In the genomic region with DNA sequence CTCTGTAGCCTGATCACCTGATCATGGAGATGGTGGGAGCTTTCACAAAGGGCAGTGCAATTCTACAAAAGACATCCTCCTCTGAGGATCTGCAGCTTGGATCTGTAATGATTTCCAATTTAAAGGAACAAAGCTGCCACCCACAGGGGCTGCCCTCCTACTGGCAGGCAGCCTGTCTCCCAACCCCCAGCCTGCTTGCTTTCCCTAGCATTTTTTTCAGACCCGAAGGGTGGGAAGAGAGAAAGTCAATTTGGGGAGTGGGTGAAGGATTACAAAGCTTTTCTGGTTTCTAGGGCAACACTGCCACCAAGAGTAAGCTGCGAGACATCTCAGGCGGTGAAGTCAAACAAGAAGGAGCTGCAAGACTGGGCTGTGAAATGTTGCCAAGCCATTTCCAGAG, we compare ENCODE assay signal across 9 mouse cellular contexts. TPM values are rescaled to one million over a fixed set of nuclear protein-coding genes. Genes with fewer than 3 reads are reported as not detected.
DNase-seq lines count a peak whose midpoint lies in the region; ATAC-seq lines count a peak whose summit lies in the region.
"Had no signal": no experiment of that assay in that cellular context is flagged by ENCODE, and none has a peak within 500 bp of the region (broad histone marks: within the 10 kb centered on the region; RNA-seq: fewer than 3 reads in every experiment).

No protein-coding gene starts in this region.

- no peaks in the 10 kb centered on the region for H3K4me1 ChIP-seq in heart, embryonic 11.5 days (ENCODE audit: control insufficient read depth, insufficient read depth, low read length)
- H3K4me1 ChIP-seq in neural tube, embryonic 14.5 days (ENCODE audit: control insufficient read depth, insufficient read depth, low read length) = no peaks in the 10 kb centered on the region

- WGBS in heart, embryonic 11.5 days (ENCODE audit: insufficient replicate concordance) = 22% methylated on average over 3 of the region's 3 CpGs
- 21% methylated on average over 3 of the region's 3 CpGs for WGBS in neural tube, embryonic 14.5 days

- H3K4me2 ChIP-seq in heart, embryonic 11.5 days = peak overlapping the region; percentile 16; the same call in 1 of the 2 replicates
- H3K4me2 ChIP-seq in neural tube, embryonic 14.5 days (ENCODE audit: low read depth, low read length) = 0 out of 2 replicates have a peak overlapping the region, but pooled peaks have one; percentile 16
- H3K4me2 ChIP-seq: limb, embryonic 15.5 days had no signal

- H3K27me3 ChIP-seq in heart, embryonic 11.5 days (ENCODE audit: control insufficient read depth, insufficient read depth, low read length) = no peaks in the 10 kb centered on the region
- H3K27me3 ChIP-seq in neural tube, embryonic 14.5 days (ENCODE audit: control insufficient read depth, insufficient read depth, low read length) = no peaks in the 10 kb centered on the region
- H3K27me3 ChIP-seq: limb, embryonic 15.5 days had no signal

- no peak for DNase-seq in heart, adult 18-20 months
- peak; percentile 25 for DNase-seq in NIH3T3 (ENCODE audit: low read depth)
- peak; percentile 84 for DNase-seq in forelimb bud, embryonic 11.5 days (ENCODE audit: low read depth, low spot score)
- DNase-seq in left cerebral cortex, postnatal 10 days (ENCODE audit: extremely low spot score in 1 of 2, low spot score in 2 of 2) = peak; percentile 71 to 83
- no peak for DNase-seq in heart, adult 8-10 months (ENCODE audit: low spot score)
- no peak for DNase-seq in cerebellum, adult 9-10 months

- intact Hi-C loops in left cerebral cortex, postnatal 10 days (cut with DNase I) = no loop called here

- H3K36me3 ChIP-seq in heart, embryonic 11.5 days (ENCODE audit: control insufficient read depth, insufficient read depth, low read length) = no peaks in the 10 kb centered on the region
- no peaks in the 10 kb centered on the region for H3K36me3 ChIP-seq in neural tube, embryonic 14.5 days (ENCODE audit: control insufficient read depth, insufficient read depth, low read length)
- H3K36me3 ChIP-seq: limb, embryonic 15.5 days had no signal

- no peak overlapping the region for H3K9ac ChIP-seq in heart, embryonic 11.5 days (ENCODE audit: low read depth, low read length)
- H3K9ac ChIP-seq in neural tube, embryonic 14.5 days (replicated peaks; ENCODE audit: low read depth, low read length) = no peak overlapping the region
- H3K9ac ChIP-seq: limb, embryonic 15.5 days had no signal

- no peak overlapping the region for H3K4me3 ChIP-seq in heart, embryonic 11.5 days (ENCODE audit: low read depth, low read length)
- no peak overlapping the region for H3K4me3 ChIP-seq in neural tube, embryonic 14.5 days (ENCODE audit: low read depth, low read length)
- H3K4me3 ChIP-seq: limb, embryonic 15.5 days had no signal

- H3K9me3 ChIP-seq in heart, embryonic 11.5 days (replicated peaks; ENCODE audit: control insufficient read depth, low read length) = no peaks in the 10 kb centered on the region
- no peaks in the 10 kb centered on the region for H3K9me3 ChIP-seq in neural tube, embryonic 14.5 days (ENCODE audit: control insufficient read depth, low read length)
- H3K9me3 ChIP-seq: limb, embryonic 15.5 days had no signal

- no peak for ATAC-seq in heart, embryonic 11.5 days (replicated peaks; ENCODE audit: insufficient number of reproducible peaks, low FRiP score, low TSS enrichment)
- ATAC-seq in neural tube, embryonic 14.5 days (ENCODE audit: low read depth) = peak; percentile 53

- no peak overlapping the region for H3K27ac ChIP-seq in heart, embryonic 11.5 days (ENCODE audit: low read depth, low read length)
- peak overlapping the region; percentile 89 for H3K27ac ChIP-seq in neural tube, embryonic 14.5 days (ENCODE audit: low read depth, low read length)
- H3K27ac ChIP-seq: limb, embryonic 15.5 days had no signal

RNA-seq across cellular contexts. Expression of gene Was, which starts 10.7 kb away (rescaled TPM):
- polyA plus RNA-seq in heart, embryonic 11.5 days (2014; fragmentation: Nextera tagmentation; extraction: Ambion mirVana) = 0.39 and 0.43 TPM in 2 replicates
- 1 to 10 TPM; 1.5 to 3.5 TPM for total RNA-seq in heart, adult 18-20 months (2021)
- total RNA-seq in left cerebral cortex, postnatal 10 days (2021) = 1 to 10 TPM; 1.4 to 1.5 TPM
- 0.12 and 0.28 TPM in 2 replicates for polyA plus RNA-seq in neural tube, embryonic 14.5 days (2014; fragmentation: Nextera tagmentation; extraction: Ambion mirVana)
- total RNA-seq in heart, adult 8-10 months (2022) = 1 to 10 TPM; 1.3 to 2.5 (median 1.6) TPM

RNA-seq across cellular contexts. Expression of gene Suv39h1, which starts 26.5 kb away (rescaled TPM):
- 46.1 and 48.6 TPM in 2 replicates for polyA plus RNA-seq in heart, embryonic 11.5 days (2014; fragmentation: Nextera tagmentation; extraction: Ambion mirVana)
- total RNA-seq in heart, adult 18-20 months (2021) = 1 to 10 TPM; 4.0 to 4.5 TPM
- total RNA-seq in left cerebral cortex, postnatal 10 days (2021) = 10 to 100 TPM; 34.3 to 36.7 TPM
- 37.2 and 38.2 TPM in 2 replicates for polyA plus RNA-seq in neural tube, embryonic 14.5 days (2014; fragmentation: Nextera tagmentation; extraction: Ambion mirVana)
- 1 to 10 TPM; 4.0 to 6.4 (median 4.5) TPM for total RNA-seq in heart, adult 8-10 months (2022)

RNA-seq across cellular contexts. Expression of gene Wdr13, which starts 31.7 kb away (rescaled TPM):
- 21.8 and 22.6 TPM in 2 replicates for polyA plus RNA-seq in heart, embryonic 11.5 days (2014; fragmentation: Nextera tagmentation; extraction: Ambion mirVana)
- total RNA-seq in heart, adult 18-20 months (2021) = 10 to 100 TPM; 34.0 to 39.1 TPM
- 100 to 1,000 TPM; 231 to 242 TPM for total RNA-seq in left cerebral cortex, postnatal 10 days (2021)
- 63.7 and 66.9 TPM in 2 replicates for polyA plus RNA-seq in neural tube, embryonic 14.5 days (2014; fragmentation: Nextera tagmentation; extraction: Ambion mirVana)
- total RNA-seq in heart, adult 8-10 months (2022) = 10 to 100 TPM; 34.2 to 48.2 (median 41.0) TPM

RNA-seq across cellular contexts. Expression of gene Rbm3, which starts 44.7 kb away (rescaled TPM):
- polyA plus RNA-seq in heart, embryonic 11.5 days (2014; fragmentation: Nextera tagmentation; extraction: Ambion mirVana) = 320 and 341 TPM in 2 replicates
- total RNA-seq in heart, adult 18-20 months (2021) = 10 to 100 TPM; 49.9 to 88.3 TPM
- 100 to 1,000 TPM; 268 to 306 TPM for total RNA-seq in left cerebral cortex, postnatal 10 days (2021)
- 379 and 383 TPM in 2 replicates for polyA plus RNA-seq in neural tube, embryonic 14.5 days (2014; fragmentation: Nextera tagmentation; extraction: Ambion mirVana)
- 100 to 1,000 TPM in 1 of 4 experiments, 10 to 100 TPM in 3; 38.2 to 113 (median 59.5) TPM for total RNA-seq in heart, adult 8-10 months (2022)

Comparison
In these comparisons a context has a peak if more than half of its experiments do, and no peak if none do; other contexts are left out.
1. DNase-seq: peak in NIH3T3 (single experiment), forelimb bud, embryonic 11.5 days (single experiment) and left cerebral cortex, postnatal 10 days (2 of 2); none in heart, adult 18-20 months (0 of 2), heart, adult 8-10 months (single experiment) and cerebellum, adult 9-10 months (single experiment).
2. RNA of gene Suv39h1, which starts 26.5 kb away (total RNA-seq): 34.3 to 36.7 TPM in left cerebral cortex, postnatal 10 days; 4.0 to 6.4 TPM in heart, adult 8-10 months and 4.0 to 4.5 TPM in heart, adult 18-20 months; every median in the first group is over 4 times any median in the second.
3. RNA of gene Wdr13, which starts 31.7 kb away (total RNA-seq): 231 to 242 TPM in left cerebral cortex, postnatal 10 days; 34.2 to 48.2 TPM in heart, adult 8-10 months and 34.0 to 39.1 TPM in heart, adult 18-20 months; every median in the first group is over 4 times any median in the second.